Mouse (Mus musculus) erythroblast, embryonic 14.5 days (primary cell): Measurements from ENCODE around the gene Hist1h2ac.

Experiments
- GATA1 ChIP-seq: IDR thresholded peaks from 2 replicates; pipeline ENCODE4 v1.6.1; 2012; ENCODE audit warnings: low read length, inconsistent platforms, mixed read lengths
- TAL1 ChIP-seq: IDR thresholded peaks from 3 replicates; pipeline ENCODE4 v1.6.1; 2012; ENCODE audit warnings: low read length, inconsistent platforms, mixed read lengths

DNA sequence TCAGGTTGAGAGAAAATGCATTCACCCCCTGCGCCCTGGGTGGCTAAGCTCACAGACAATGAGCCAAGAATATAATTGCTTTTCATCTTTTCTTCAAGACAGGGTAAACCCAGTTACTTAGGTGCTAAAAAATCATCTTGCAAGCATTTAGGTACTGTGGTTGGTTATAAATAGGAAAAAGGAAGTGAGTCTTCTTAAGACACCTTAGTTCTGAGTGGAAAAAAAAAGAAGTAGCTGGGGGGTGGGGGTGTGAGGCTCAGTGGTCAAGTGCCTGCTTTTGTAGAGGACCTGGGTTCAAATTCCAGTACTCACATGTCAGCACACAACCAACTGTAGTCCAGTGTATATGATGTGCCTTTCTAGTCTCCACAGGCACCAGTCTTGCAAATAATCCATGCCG lies 5.2 kb upstream of the Hist1h2ac start:
- TF ChIP-seq GATA1 (no peak), TAL1 (no peak)
